Mouse (Mus musculus) layer of hippocampus, postnatal 25 days (tissue): ENCODE data around the gene Fxyd3. TPM values are rescaled to one million over a fixed set of nuclear protein-coding genes. Genes with fewer than 3 reads are reported as not detected.

Experiments
- DNase-seq, 2 experiments: peaks; one replicate each; pipeline ENCODE4 v3.0.0; 2022; ENCODE audit warnings: mixed read lengths in 2 of 2, low spot score in 1 of 2; ENCODE audit errors: extremely low spot score in 1 of 2
- total RNA-seq, 2 experiments: library from RNA; stranded (reverse); gene quantifications; 2 replicates each; pipeline ENCODE4 v1.2.3; 2021

The Fxyd3 gene
- total RNA-seq, 2 experiments from 2014 or later, result not detected

DNA sequence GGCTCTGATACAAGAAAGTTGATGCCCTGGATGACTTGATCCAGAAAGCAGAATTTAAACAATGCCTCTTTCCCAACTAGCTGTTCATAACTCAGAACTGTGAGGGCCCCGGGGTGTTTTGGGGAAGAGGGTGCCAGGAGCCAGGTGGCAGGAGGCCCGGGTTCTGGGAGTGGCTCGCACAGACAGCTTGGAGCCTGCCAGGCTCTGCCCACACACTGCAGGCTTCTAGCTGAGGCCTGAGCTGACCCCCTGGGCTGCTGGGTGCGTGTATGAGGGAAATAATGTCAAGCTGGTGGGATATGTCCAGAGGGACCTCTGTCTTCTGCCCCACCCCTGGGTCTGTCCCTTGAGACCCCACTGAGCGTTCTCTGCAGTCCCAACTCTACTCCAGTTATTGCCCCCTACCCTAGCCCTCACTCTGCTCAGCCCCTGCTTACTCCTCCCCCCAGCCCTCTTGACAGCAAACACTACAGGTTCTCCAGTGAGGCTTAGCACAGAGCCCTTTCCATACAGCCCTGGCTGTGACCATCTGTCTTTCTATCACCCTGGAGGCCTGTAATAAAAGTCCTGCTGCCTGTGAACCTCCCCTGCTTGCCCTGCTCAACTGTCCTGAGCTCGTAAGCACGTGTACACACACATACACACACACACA, 2.3 kb downstream of the Fxyd3 start:
- no peak for DNase-seq

- no peak for DNase-seq
These were observed 3.0 kb downstream of the Fxyd3 start for GRCm38 (mm10) chr7:31073546-31073945.

- DNase-seq, result no peak
These were observed 4.2 kb downstream of the Fxyd3 start for GRCm38 (mm10) chr7:31072326-31072725.

DNA sequence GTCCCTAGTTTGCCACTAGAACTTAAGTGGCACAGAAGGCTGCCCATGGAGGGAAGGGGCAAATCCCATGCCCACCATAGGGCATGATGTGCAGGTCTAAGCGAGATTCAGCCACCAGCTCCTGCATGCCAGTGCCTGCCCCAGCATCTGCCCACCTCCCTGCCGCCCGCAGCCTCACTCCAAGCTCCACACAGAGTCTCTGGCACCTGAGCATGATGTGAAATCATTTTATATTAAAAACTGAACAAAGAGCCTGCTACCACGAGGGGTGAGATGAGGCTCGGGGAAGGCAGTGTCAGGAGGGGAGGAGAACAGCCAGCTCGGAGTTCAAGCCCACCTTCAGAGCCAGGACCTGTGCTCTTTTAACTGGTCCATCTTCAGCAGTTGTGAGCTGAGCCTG, 6.2 kb downstream of the Fxyd3 start:
- DNase-seq, result no peak

GRCm38 (mm10) chr7:31069491-31069890, 7.0 kb downstream of the Fxyd3 start:
- no peak for DNase-seq

GRCm38 (mm10) chr7:31067836-31068235, 8.7 kb downstream of the Fxyd3 start:
- peak in 1 of 2 experiments; percentile 51 for DNase-seq

DNA sequence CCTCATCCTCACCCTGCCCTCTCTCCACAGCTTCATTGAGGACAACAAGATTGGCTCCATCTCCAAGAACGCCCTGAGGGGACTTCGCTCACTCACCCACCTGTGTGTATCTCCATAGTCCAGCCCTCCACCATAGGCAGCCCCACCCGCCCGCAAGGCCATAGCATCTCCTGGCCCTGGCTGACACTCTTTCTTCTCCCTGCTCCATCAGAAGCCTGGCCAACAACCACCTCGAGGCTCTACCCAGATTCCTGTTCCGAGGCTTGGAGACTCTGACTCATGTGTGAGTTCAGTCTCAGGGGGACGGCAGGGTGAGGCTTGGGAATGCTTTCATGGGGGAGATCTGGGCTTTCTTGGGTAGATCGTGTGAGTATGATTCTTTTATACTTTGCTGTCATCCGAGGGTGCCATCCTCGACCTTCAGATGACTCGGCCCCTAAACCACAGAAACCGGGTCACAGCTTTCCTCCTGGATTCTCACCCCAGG, 13.4 kb downstream of the Fxyd3 start:
- DNase-seq, result no peak

DNA sequence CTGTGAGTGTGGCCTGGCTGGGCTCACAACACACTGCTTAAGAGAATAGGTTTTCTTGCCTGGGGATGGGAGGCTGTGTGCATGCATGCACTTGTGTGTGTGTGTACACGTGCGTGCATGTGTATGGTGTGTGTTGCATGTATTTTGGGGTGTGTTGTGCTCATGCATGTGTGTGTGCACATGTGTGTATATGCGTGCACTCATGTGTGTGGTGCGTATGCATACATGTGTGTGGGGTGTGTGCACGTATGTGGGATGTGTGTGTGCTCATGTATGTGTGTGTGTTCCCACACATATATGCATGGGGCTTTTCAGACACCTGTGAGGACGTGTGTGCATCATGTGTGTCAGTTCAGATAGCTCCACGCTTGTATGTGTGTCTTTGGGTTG, 15.9 kb downstream of the Fxyd3 start:
- no peak for DNase-seq

- DNase-seq, result no peak
These were observed 16.4 kb downstream of the Fxyd3 start for GRCm38 (mm10) chr7:31059919-31060620.

DNA sequence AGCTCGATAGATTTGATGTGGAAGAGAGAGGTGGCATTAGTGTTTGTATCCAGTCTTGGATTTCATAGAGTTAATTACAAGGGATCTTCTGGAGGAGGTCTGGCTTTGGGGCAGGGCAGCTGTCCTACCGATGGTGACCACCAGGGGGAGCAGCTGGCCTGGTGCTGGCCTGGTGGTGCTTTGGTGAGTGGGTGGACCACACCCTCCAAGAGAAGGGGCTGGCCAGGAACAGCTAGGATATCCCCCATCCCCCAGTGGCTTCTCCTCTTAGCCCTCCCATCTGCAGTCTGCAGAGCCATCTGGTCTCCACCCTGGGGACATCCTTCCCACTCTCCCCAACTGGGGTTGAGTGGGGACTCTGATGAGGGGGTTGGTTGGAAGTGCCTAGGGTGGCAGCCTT, 17.4 kb downstream of the Fxyd3 start, which contains the start of gene Lgi4:
TSS of gene Lgi4 (plus strand) at position 235 of the 400 bp plus-strand sequence.
- peak; percentile 88 to 89 for DNase-seq

- no peak for DNase-seq
These were observed 18.3 kb downstream of the Fxyd3 start for GRCm38 (mm10) chr7:31058211-31058610.

DNA sequence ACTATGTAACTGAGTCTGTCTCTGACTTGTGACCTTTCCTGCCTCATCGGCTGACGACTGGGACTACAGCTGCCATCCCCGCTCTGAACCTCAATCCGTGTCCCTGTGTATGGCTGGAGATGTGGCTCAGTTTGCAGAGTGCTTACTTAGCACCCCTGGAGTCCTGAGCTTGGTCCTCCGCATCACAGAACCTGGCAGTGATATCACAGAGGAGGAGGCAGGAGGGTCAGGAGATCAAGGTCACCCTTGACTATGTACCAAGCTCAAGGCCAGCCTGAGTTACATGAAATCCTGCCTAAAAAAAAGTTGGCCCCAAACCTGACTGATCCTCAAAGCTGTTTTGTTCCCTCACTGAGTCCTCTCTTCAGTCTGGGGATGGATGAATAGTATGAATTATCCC, 18.8 kb downstream of the Fxyd3 start:
- DNase-seq, result no peak

DNA sequence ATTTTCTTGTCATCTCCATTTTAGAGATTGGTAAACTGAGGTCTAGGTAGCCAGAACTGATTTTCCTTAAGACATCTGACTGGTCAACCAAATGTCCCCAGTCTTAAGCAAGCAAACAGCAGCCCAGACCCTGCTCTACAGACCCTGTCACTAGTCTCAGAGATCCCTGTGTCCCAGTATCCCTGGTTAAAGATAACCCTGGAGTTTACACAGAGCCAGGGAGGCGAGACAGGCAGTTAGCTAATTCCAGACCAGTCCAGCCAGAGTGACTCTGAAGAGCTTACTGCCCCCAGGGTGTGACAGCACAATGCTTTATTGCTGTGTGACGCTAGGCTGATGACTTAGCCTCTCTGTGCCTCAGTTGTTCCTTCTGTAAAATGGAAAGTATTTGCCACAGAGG, 19.4 kb downstream of the Fxyd3 start, which contains the start of gene Fxyd1:
TSS of gene Fxyd1 (minus strand) at position 129 of the 400 bp plus-strand sequence.
- DNase-seq, result no peak

GRCm38 (mm10) chr7:31056448-31056847, 20.1 kb downstream of the Fxyd3 start:
- no peak for DNase-seq

- no peak for DNase-seq
These were observed 20.6 kb downstream of the Fxyd3 start for GRCm38 (mm10) chr7:31055883-31056282.

DNA sequence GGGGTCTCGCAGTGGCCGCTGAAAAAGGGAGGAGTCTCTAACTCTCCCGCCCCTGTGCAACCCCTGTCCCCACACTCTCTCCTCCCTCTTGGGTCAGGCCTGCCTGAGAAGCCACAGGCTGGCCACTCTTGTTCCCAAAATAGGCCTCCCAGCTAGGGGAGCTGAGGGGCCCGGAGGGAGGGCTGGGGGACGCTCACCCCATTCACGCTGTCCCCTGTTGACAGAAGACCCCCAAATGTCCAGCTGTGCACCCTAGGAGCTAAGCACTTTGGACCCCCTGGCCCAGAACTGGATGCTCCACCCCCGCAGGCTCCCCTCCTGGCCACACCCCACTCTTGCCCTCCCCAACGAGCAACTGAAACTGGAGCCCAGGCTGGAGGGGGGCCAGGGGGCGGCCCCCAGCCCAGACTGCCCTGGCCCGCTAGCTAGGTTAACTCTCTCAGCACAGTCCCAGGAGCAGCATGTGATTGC, 21.1 kb downstream of the Fxyd3 start:
- peak in 1 of 2 experiments; percentile 45 for DNase-seq

- no peak for DNase-seq
These were observed 21.7 kb downstream of the Fxyd3 start for GRCm38 (mm10) chr7:31054661-31055320.

DNA sequence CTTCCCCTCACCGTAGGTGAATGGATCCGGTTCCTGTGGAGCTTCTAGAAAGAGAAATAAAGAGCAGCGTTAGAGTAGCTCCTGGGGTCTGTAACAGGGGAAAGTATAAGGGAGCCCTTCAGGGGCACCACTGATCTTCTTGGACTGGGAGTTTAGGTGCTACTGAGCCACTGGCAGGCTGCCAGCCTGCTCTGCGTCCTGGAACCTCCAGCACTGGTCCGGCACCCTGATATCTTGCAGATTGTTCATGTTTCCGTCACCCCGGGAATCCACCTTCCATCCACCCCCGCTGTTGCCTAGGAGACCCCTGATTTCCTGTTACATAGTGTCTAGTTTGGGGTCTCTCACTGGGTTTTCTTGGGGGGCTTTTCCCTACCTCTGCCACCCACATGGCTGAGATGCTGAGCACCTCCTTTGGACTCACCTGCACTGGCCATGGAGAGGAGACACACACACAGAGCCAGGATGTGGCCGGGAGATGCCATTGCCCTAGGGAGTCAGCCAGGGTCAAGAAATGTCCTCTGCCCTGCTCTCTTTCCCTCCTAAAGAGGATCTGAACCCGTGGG, 22.5 kb downstream of the Fxyd3 start:
- no peak for DNase-seq

DNA sequence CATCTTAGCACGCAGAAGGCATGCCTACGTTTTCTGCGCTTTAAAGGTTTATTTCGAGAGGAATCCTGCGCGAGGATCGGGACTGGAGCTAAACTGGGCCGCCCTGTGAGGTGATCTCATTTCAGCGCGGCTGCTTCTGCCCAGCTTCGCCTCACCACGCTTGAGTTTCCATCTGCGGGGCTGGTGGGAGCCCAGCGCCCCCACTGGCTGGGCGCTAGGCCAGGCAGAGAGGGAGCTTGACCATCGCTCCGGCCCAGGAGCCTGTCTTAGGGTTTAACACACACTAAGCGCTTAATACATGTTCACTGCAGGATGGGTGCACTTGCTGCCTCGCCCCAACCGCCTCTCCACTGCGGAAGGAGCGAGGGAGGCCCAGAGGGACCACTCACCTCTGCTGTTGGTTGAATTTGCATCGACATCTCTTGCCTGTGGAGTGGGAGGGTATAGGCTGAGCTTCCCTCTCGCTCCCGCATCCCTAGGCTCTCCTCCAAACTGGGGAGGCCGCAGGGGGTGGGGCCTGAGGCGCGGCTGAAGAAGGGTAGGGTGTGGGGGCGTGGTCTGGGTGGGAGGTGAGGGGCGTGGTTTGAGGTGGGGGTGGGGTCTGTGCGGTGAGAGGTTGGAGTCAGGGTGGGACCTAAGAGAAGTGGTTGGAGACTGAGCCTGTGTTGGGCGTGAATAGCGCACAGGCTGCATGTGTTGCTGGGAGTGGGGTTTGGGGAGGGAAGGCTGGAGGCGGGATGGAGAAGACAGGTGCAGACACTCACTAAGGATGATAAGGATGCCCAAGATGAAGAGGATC, 23.7 kb downstream of the Fxyd3 start:
- DNase-seq, result peak; percentile 50 to 63

- no peak for DNase-seq
These were observed 24.3 kb downstream of the Fxyd3 start for GRCm38 (mm10) chr7:31052251-31052635.
